Mouse (Mus musculus): ENCODE measurements at regions not wholly inside any gene's neighbourhood (a gene's known extent, or its start where the extent isn't known, plus 50 kb on each side); places are given as distances from the start of the nearest gene placed in this dataset.

GRCm38 (mm10) chr13:52015066-52015465 is 168.6 kb downstream of the Gadd45g start:
- DNase-seq (ENCODE audit: low spot score in 2 of 2): no peak

- DNase-seq (ENCODE audit: low spot score in 2 of 2): no peak
Measured at GRCm38 (mm10) chr13:52015496-52015895, 169.0 kb downstream of the Gadd45g start.

GRCm38 (mm10) chr13:52017598-52018190 is 171.2 kb downstream of the Gadd45g start:
- DNase-seq (ENCODE audit: low spot score in 2 of 2): no peak

GRCm38 (mm10) chr13:52019647-52020046 is 173.2 kb downstream of the Gadd45g start:
- no peak for DNase-seq (ENCODE audit: low spot score in 2 of 2)

- DNase-seq (ENCODE audit: low spot score in 2 of 2): no peak
Measured at GRCm38 (mm10) chr13:52021150-52021549, 174.7 kb downstream of the Gadd45g start.

GRCm38 (mm10) chr13:52021828-52022227 is 175.3 kb downstream of the Gadd45g start:
- DNase-seq (ENCODE audit: low spot score in 2 of 2): no peak

- DNase-seq (ENCODE audit: low spot score in 2 of 2): no peak
Measured at GRCm38 (mm10) chr13:52022529-52022928, 176.1 kb downstream of the Gadd45g start.

- peak in 1 of 2 experiments; percentile 41 for DNase-seq (ENCODE audit: low spot score in 2 of 2)
Measured at GRCm38 (mm10) chr13:52024349-52024748, 177.9 kb downstream of the Gadd45g start.

GRCm38 (mm10) chr13:52024832-52025481 is 178.5 kb downstream of the Gadd45g start:
- peak in 1 of 2 experiments; percentile 59 for DNase-seq (ENCODE audit: low spot score in 2 of 2)

GRCm38 (mm10) chr13:52025482-52025848 is 179.0 kb downstream of the Gadd45g start:
- DNase-seq (ENCODE audit: low spot score in 2 of 2): no peak

GRCm38 (mm10) chr13:52026291-52026690 is 179.8 kb downstream of the Gadd45g start:
- DNase-seq (ENCODE audit: low spot score in 2 of 2): no peak

- no peak for DNase-seq (ENCODE audit: low spot score in 2 of 2)
Measured at GRCm38 (mm10) chr13:52029868-52030422, 183.5 kb downstream of the Gadd45g start.

GRCm38 (mm10) chr13:52031465-52031864 is 185.0 kb downstream of the Gadd45g start:
- DNase-seq (ENCODE audit: low spot score in 2 of 2): no peak

GRCm38 (mm10) chr13:52035731-52036130 is 189.3 kb downstream of the Gadd45g start:
- DNase-seq (ENCODE audit: low spot score in 2 of 2): no peak

GRCm38 (mm10) chr13:52036351-52036750 is 189.9 kb downstream of the Gadd45g start:
- DNase-seq (ENCODE audit: low spot score in 2 of 2): no peak

GRCm38 (mm10) chr13:52037218-52037617 is 190.7 kb downstream of the Gadd45g start:
- no peak for DNase-seq (ENCODE audit: low spot score in 2 of 2)

- peak in 1 of 2 experiments; percentile 51 for DNase-seq (ENCODE audit: low spot score in 2 of 2)
Measured at GRCm38 (mm10) chr13:52041467-52042421, 195.3 kb downstream of the Gadd45g start.

- DNase-seq (ENCODE audit: low spot score in 2 of 2): no peak
Measured at GRCm38 (mm10) chr13:52042867-52043266, 196.4 kb downstream of the Gadd45g start.

- no peak for DNase-seq (ENCODE audit: low spot score in 2 of 2)
Measured at GRCm38 (mm10) chr13:52043916-52044315, 197.4 kb downstream of the Gadd45g start.

GRCm38 (mm10) chr13:52045349-52045748 is 198.9 kb downstream of the Gadd45g start:
- no peak for DNase-seq (ENCODE audit: low spot score in 2 of 2)

GRCm38 (mm10) chr13:52046020-52046419 is 199.5 kb downstream of the Gadd45g start:
- DNase-seq (ENCODE audit: low spot score in 2 of 2): no peak

GRCm38 (mm10) chr13:52046700-52047099 is 200.2 kb downstream of the Gadd45g start:
- DNase-seq (ENCODE audit: low spot score in 2 of 2): no peak
